Mouse (Mus musculus) forebrain, embryonic 14.5 days (tissue): ENCODE results near the gene Ss18l1. TPM values are rescaled to one million over a fixed set of nuclear protein-coding genes. Genes with fewer than 3 reads are reported as not detected.

Experiments
- ATAC-seq: fragments of 200-750 bp; cut with Nextera tagmentation; 2 replicates; pipeline ENCODE4 v1.8.0; 2017; ENCODE audit warnings: mild to moderate bottlenecking, moderate library complexity
- DNase-seq: peaks from one replicate; pipeline ENCODE4 v3.0.0-alpha.2; 2015; ENCODE audit warnings: low spot score
- H3K27ac ChIP-seq: fragments of 300-500 bp; sonication (generic); 2 replicates; pipeline ENCODE4 v1.5.1; 2014; ENCODE audit warnings: low read depth, mild to moderate bottlenecking, control low read depth, low read length, moderate library complexity
- H3K27me3 ChIP-seq: fragments of 300-500 bp; sonication (generic); replicated peaks from 2 replicates; pipeline ENCODE4 v1.6.1; 2014; ENCODE audit warnings: low read length, control low read depth, mixed read lengths; ENCODE audit not compliant: control insufficient read depth, insufficient read depth
- H3K36me3 ChIP-seq: fragments of 300-500 bp; sonication (generic); 2 replicates; pipeline ENCODE4 v1.6.1; 2014; ENCODE audit warnings: low read length, control low read depth; ENCODE audit not compliant: control insufficient read depth, insufficient read depth
- H3K4me1 ChIP-seq: fragments of 300-500 bp; sonication (generic); 2 replicates; pipeline ENCODE4 v1.6.1; 2014; ENCODE audit warnings: antibody characterized with exemption, low read length, control low read depth; ENCODE audit not compliant: control insufficient read depth, insufficient read depth
- H3K4me2 ChIP-seq: fragments of 300-500 bp; sonication (generic); 2 replicates; pipeline ENCODE4 v1.6.1; 2014; ENCODE audit warnings: mild to moderate bottlenecking, control low read depth, low read length
- H3K4me3 ChIP-seq: fragments of 300-500 bp; sonication (generic); 2 replicates; pipeline ENCODE4 v1.5.1; 2014; ENCODE audit warnings: low read depth, low read length, control low read depth
- H3K9ac ChIP-seq: fragments of 300-500 bp; sonication (generic); 2 replicates; pipeline ENCODE4 v1.6.1; 2014; ENCODE audit warnings: mild to moderate bottlenecking, low read length, control low read depth, moderate library complexity
- H3K9me3 ChIP-seq: fragments of 300-500 bp; sonication (generic); replicated peaks from 2 replicates; pipeline ENCODE4 v1.6.1; 2016; ENCODE audit warnings: low read length, control low read depth, mixed read lengths; ENCODE audit not compliant: control insufficient read depth
- WGBS: fragments of 180-500 bp; shearing (Covaris S2); extraction: QIAGEN DNeasy Blood & Tissue Kit; methylation state at CpG from one replicate; pipeline ENCODE4 v1.1.7; 2014; 5-methylcytosine and 5-hydroxymethylcytosine counted together
- polyA plus RNA-seq: library from polyadenylated mRNA; unstranded; fragments of >200 nt; fragmentation: Nextera tagmentation; extraction: Ambion mirVana; gene quantifications from 2 replicates; pipeline ENCODE4 v1.2.1, GENCODE M21; 2014

Ss18l1 gene
- polyA plus RNA-seq, 1 experiment from 2014 or later = 33.6 TPM

DNA sequence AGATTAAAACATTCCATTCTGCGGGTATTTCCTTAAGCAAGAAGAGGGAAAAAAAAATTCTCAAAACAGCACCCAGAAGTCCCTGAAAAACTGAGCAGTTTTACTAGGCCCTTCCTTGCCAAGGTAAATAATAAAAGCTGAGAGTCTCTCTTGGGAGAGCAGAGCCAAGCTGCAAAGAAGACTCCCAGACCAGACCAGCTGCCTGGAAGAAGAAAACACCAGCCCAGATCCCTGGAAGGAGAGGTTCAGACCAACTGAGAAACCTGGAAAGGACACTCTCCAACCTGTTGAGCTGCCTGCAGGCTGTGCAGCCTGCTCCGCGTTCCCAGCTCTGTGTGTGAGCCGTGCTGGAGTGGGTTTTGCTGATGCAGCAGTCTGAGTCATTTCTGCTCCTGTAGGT, 24.7 kb upstream of the Ss18l1 start:
- no peak overlapping the region for H3K4me2 ChIP-seq
- WGBS = 63% methylated on average over 4 of the region's 4 CpGs
- no peak for DNase-seq
- ATAC-seq = no peak
- no peak overlapping the region for H3K9ac ChIP-seq
- no peak overlapping the region for H3K27ac ChIP-seq
- H3K4me1 ChIP-seq = no peaks in the 10 kb centered on the region
- H3K36me3 ChIP-seq = no peaks in the 10 kb centered on the region
- H3K27me3 ChIP-seq = 0 out of 2 replicates have a peak, but pooled peaks cover 1% of the 10 kb centered on the region
- no peak overlapping the region for H3K4me3 ChIP-seq
- no peaks in the 10 kb centered on the region for H3K9me3 ChIP-seq

DNA sequence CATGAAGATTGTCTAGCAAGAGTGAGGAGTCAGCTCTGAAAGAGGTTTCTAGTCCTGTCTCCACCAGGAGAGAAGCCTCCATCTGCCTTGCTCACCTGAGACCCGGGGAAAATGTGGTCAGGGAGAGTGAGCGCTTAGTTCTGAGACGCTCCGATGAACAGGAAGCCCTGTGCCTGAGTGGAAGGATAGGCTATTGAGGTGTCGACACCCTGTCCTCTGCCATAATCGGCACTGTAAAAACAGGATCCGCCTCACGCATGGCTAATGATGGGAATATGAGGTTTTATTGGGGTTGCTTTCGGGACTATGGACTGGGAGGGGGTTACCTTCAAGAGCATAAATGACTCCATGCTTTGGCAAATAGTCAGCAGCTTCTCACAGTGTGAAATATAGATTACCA, 23.7 kb upstream of the Ss18l1 start:
- 85% methylated on average over 9 of the region's 9 CpGs for WGBS
- Histone ChIP-seq H3K4me1 (no peaks in the 10 kb centered on the region), H3K36me3 (no peaks in the 10 kb centered on the region), H3K9me3 (no peaks in the 10 kb centered on the region), H3K4me2 (no peak overlapping the region), H3K9ac (no peak overlapping the region), H3K27ac (no peak overlapping the region), H3K27me3 (0 out of 2 replicates have a peak, but pooled peaks cover 10% of the 10 kb centered on the region), H3K4me3 (no peak overlapping the region)
- DNase-seq = no peak
- ATAC-seq = no peak

DNA sequence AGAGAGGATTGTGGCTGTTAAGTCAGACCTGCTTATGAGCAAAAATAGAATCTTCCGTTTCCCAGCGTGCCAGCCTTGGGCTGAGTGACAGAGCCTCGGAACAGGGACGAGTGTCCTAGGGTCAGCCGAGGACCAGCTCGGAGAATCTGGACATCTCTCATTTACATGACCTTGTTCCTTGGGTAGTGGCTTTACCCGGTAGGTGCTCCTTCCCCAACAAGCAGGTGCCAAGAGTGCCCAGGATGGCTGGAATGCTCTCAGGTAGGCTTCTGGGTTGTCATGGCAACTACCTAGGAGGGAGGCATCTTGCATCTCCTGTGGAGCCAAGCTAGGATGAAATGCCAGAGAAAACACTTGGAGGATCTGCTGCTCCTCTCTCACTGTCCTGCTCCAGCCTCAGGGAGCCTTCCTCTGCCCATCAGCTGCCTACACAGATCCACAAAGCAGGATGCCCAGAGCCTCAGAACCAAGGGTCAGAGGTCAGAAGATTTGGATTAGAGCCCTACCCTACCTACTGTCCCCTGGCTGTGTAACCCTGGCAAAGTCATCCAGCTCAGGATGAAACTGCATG, 22.1 kb upstream of the Ss18l1 start:
- 75% methylated on average over 7 of the region's 7 CpGs for WGBS
- Histone ChIP-seq H3K27ac (no peak overlapping the region), H3K9ac (no peak overlapping the region), H3K4me1 (no peaks in the 10 kb centered on the region), H3K4me2 (no peak overlapping the region), H3K4me3 (no peak overlapping the region), H3K9me3 (no peaks in the 10 kb centered on the region), H3K36me3 (no peaks in the 10 kb centered on the region), H3K27me3 (0 out of 2 replicates have a peak, but pooled peaks cover 10% of the 10 kb centered on the region)
- DNase-seq = no peak
- ATAC-seq = no peak

DNA sequence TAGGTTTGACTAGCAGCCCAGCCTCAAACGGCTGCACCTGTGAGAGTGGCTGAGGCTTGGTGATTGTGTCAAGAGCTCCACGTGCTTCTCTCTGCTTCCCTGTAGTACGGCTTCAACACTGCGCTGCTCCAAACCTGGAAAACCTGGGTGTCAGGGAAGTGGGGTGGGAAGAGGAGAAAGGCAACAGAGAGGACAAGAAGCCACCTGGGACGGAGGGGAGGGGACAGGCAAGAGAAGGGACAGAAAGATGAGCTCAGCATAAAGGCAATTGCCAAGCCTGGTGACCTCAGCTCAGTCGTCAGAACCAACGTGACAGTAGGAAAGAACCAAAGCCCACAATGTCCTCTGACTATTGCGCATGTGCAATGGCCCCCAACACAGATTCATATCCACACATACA, 21.4 kb upstream of the Ss18l1 start:
- no peak overlapping the region for H3K4me2 ChIP-seq
- ATAC-seq (no peak), DNase-seq (no peak)
- 84% methylated on average over 8 of the region's 8 CpGs for WGBS
- no peak overlapping the region for H3K4me3 ChIP-seq
- no peaks in the 10 kb centered on the region for H3K9me3 ChIP-seq
- no peaks in the 10 kb centered on the region for H3K36me3 ChIP-seq
- no peaks in the 10 kb centered on the region for H3K4me1 ChIP-seq
- H3K27ac ChIP-seq = no peak overlapping the region
- no peak overlapping the region for H3K9ac ChIP-seq
- 0 out of 2 replicates have a peak, but pooled peaks cover 10% of the 10 kb centered on the region for H3K27me3 ChIP-seq

DNA sequence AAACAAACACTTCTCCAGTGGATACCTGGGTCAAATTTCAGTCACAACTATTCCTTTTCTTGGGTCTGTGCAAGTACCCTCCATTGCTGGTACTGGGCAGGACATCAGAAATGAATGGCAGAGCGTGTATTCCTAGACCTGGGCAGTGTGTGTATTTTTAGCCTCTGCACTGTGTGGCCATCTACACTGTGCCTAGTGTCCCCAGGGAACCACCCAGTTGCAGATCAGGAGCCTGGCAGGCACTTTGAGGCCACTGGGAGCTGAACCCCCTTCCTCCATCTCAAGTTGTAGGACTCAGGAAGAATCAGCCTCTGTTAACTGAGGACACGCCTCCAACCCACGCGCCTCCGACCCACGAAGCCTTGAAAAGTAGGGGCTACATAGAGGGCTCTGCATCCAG, 19.6 kb upstream of the Ss18l1 start:
- Histone ChIP-seq H3K4me2 (no peak overlapping the region), H3K4me1 (peaks cover 15% of the 10 kb centered on the region), H3K27ac (no peak overlapping the region), H3K9ac (no peak overlapping the region), H3K9me3 (no peaks in the 10 kb centered on the region), H3K4me3 (no peak overlapping the region), H3K27me3 (0 out of 2 replicates have a peak, but pooled peaks cover 10% of the 10 kb centered on the region), H3K36me3 (peaks cover 11% of the 10 kb centered on the region)
- WGBS = 66% methylated on average over 6 of the region's 6 CpGs
- ATAC-seq = no peak
- no peak for DNase-seq

DNA sequence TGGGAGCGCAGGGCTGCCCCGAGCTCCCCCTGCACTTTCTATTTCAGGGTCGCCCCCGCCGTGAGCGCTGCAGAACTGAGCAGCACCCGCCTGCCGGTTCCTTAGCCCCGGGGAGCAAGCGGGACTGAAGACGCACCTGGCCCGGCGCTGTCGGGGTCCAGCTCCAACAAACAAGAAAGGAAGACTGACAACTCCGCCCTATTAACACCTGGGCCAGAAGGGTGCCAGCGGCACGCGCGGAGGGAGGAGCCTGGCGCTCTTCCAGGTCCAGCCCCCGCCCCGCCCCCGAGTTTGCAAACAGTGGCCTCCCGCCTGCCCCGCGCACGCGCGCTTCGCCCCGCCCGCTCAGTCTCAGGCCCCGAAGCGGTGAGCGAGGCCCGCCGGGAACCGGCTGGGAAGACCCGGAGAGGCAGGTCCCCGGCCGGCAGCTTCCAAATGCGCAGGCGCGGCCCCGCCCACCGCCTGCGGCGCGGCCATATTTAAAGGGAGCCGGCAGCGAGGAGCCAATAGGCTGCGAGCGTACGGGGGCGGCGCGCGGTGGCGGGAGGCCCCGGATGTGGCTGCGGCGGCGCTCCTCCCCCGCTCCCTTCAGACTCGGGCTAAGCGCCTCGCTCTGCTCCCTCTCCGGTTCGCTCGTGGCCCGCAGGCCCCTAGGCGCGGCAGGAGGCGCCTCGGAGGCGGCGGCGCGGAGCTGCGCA, 17.8 kb upstream of the Ss18l1 start, which contains the start of gene Lsm14b:
TSS of gene Lsm14b (plus strand) at position 587 of the 698 bp plus-strand sequence.
- H3K4me2 ChIP-seq = peak within 1 kb of the TSS; percentile 91
- DNase-seq (peak; percentile 98), ATAC-seq (peak; percentile 98)
- H3K27ac ChIP-seq = peak within 1 kb of the TSS; percentile 96
- peak within 1 kb of the TSS; percentile 97 for H3K4me3 ChIP-seq
- peaks cover 29% of the 10 kb centered on the region for H3K36me3 ChIP-seq
- H3K9ac ChIP-seq = peak within 1 kb of the TSS; percentile 98
- WGBS = 0% methylated on average over 51 of the region's 80 CpGs
- 0 out of 2 replicates have a peak, but pooled peaks cover 10% of the 10 kb centered on the region for H3K27me3 ChIP-seq
- H3K9me3 ChIP-seq = no peaks in the 10 kb centered on the region
- peaks cover 25% of the 10 kb centered on the region for H3K4me1 ChIP-seq

DNA sequence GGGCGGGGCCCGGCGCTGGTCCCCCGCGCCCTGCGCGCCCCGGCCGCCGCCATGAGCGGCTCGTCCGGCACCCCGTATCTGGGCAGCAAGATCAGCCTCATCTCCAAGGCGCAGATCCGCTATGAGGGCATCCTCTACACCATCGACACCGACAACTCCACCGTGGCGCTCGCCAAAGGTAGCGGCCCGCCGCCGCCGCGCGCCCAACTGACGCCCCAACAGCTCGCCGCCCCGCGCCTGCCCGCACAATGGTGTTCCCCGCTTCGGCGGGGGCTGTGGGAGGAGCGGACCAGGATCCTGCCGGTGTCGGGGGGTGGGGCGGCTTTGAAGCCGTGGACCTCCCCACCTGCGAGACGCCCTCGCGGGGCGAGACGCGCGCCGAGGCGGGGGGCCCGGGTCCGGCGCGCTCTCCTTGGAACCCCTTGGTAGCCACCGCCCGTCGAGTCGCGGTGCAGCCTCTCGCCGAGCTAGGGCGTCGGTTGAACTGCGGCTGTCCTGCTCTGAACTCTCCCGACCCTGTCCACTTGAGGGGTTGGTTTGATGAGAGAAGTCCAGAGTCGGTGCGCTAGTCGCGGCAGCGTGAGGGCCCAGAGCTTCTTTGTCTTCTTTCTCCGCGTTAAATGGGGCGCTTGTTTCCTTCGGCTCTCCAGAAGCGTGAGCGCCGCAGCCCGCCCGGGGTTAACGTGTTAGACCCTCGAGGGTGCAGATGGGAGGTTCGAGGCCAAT, 17.0 kb upstream of the Ss18l1 start:
- 0 out of 2 replicates have a peak, but pooled peaks cover 10% of the 10 kb centered on the region for H3K27me3 ChIP-seq
- DNase-seq (peak; percentile 37), ATAC-seq (peak; percentile 49)
- peak overlapping the region; percentile 81 for H3K4me2 ChIP-seq
- peak overlapping the region; percentile 98 for H3K9ac ChIP-seq
- H3K36me3 ChIP-seq = peaks cover 37% of the 10 kb centered on the region
- peaks cover 25% of the 10 kb centered on the region for H3K4me1 ChIP-seq
- H3K27ac ChIP-seq = peak overlapping the region; percentile 96
- 1% methylated on average over 68 of the region's 84 CpGs for WGBS
- H3K9me3 ChIP-seq = no peaks in the 10 kb centered on the region
- H3K4me3 ChIP-seq = peak overlapping the region; percentile 97

DNA sequence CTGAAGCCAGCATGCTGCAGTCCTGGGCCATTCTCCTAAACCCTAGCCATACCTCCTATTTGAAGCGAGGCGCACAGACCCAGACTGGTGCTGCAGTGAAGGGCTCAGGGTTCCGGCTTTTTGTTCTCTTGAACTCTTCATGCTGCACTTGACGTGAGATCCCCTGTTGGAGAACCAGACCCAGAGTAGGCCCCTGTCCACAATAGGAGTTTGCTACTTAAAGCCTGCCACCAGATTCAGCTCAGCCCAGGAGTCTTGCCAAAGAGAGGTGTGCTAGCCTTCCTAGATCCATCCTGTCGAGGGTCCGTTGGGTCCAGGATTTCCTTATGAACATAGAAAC, 16.5 kb upstream of the Ss18l1 start:
- H3K9me3 ChIP-seq = no peaks in the 10 kb centered on the region
- H3K36me3 ChIP-seq = peaks cover 42% of the 10 kb centered on the region
- 0 out of 2 replicates have a peak, but pooled peaks cover 10% of the 10 kb centered on the region for H3K27me3 ChIP-seq
- H3K27ac ChIP-seq = peak overlapping the region; percentile 96
- H3K9ac ChIP-seq = peak overlapping the region; percentile 98
- 3% methylated on average over 6 of the region's 6 CpGs for WGBS
- H3K4me2 ChIP-seq = peak overlapping the region; percentile 81
- H3K4me1 ChIP-seq = peaks cover 25% of the 10 kb centered on the region
- no peak for DNase-seq
- H3K4me3 ChIP-seq = peak overlapping the region; percentile 97
- ATAC-seq = no peak
